Mouse (Mus musculus) cerebellum, adult 2 months (tissue): Measurements from ENCODE around the gene Capzb. TPM values are rescaled to one million over a fixed set of nuclear protein-coding genes. Genes with fewer than 3 reads are reported as not detected.
A peak's percentile ranks its signal among the peaks of the same experiment; 100 is the strongest.

Experiments used
- DNase-seq, 2 experiments: peaks; one replicate each; pipeline ENCODE4 v3.0.0; 2021
- H3K27ac ChIP-seq: fragments of 200-500 bp; 2 replicates; pipeline ENCODE4 v1.5.1; 2012; ENCODE audit warnings: low read length, control low read depth, inconsistent platforms; ENCODE audit not compliant: insufficient read depth
- H3K27me3 ChIP-seq: fragments of 200-500 bp; 2 replicates; pipeline ENCODE4 v1.6.1; 2012; ENCODE audit warnings: inconsistent platforms, mild to moderate bottlenecking, low read length, moderate library complexity; ENCODE audit not compliant: control insufficient read depth, insufficient read depth
- H3K4me1 ChIP-seq: fragments of 200-500 bp; 2 replicates; pipeline ENCODE4 v1.6.1; 2011; ENCODE audit warnings: low read length; ENCODE audit not compliant: control insufficient read depth, insufficient read depth
- H3K4me3 ChIP-seq: fragments of 200-500 bp; replicated peaks from 2 replicates; pipeline ENCODE3; 2011; ENCODE audit warnings: mild to moderate bottlenecking, low read depth, low read length, control low read depth; ENCODE audit not compliant: insufficient read depth
- CTCF ChIP-seq: fragments of 200-500 bp; IDR thresholded peaks from 2 replicates; pipeline ENCODE4 v1.5.1; 2011; ENCODE audit warnings: low read depth, mild to moderate bottlenecking, control low read depth, low read length, moderate library complexity, borderline replicate concordance; ENCODE audit not compliant: insufficient read depth
- POLR2A ChIP-seq: fragments of 200-500 bp; IDR thresholded peaks from 2 replicates; pipeline ENCODE4 v1.6.1; 2011; ENCODE audit warnings: low read length, control low read depth, borderline replicate concordance; ENCODE audit not compliant: insufficient read depth
- WGBS: fragments of 180-500 bp; shearing (Covaris S2); methylation state at CpG from one replicate; pipeline ENCODE4 v1.1.7; 2018; 5-methylcytosine and 5-hydroxymethylcytosine counted together
- polyA plus RNA-seq: library from polyadenylated mRNA; depleted of rRNA; stranded (reverse); fragments of >200 nt; gene quantifications from 2 replicates; pipeline ENCODE4 v1.2.3, GENCODE M21; 2012; rRNA removed

Capzb gene
- 199 and 220 TPM in 2 replicates for polyA plus RNA-seq

- peak within 1 kb of the TSS; percentile 86 for H3K4me3 ChIP-seq
- peak; percentile 93 for TF ChIP-seq POLR2A
- no peak for TF ChIP-seq CTCF
- WGBS = under 1% methylated on average over 62 of the region's 69 CpGs
- H3K27me3 ChIP-seq = no peaks in the 10 kb centered on the region
- H3K27ac ChIP-seq = peak within 1 kb of the TSS; percentile 87
- peak; percentile 95 to 96 for DNase-seq
- peaks cover 26% of the 10 kb centered on the region for H3K4me1 ChIP-seq
Measured at GRCm38 (mm10) chr4:139192499-139193175, at the start of gene Capzb. Capzb (plus strand) TSS chr4:139192899.

GRCm38 (mm10) chr4:139142985-139143384, 49.7 kb upstream of the Capzb start:
- DNase-seq = no peak
- no peaks in the 10 kb centered on the region for H3K27me3 ChIP-seq
- no peaks in the 10 kb centered on the region for H3K4me1 ChIP-seq
- TF ChIP-seq CTCF = no peak
- TF ChIP-seq POLR2A = no peak
- WGBS = 26% methylated on average over 9 of the region's 9 CpGs
- no peak overlapping the region for H3K27ac ChIP-seq
- no peak overlapping the region for H3K4me3 ChIP-seq

- Histone ChIP-seq H3K4me1 (no peaks in the 10 kb centered on the region), H3K27me3 (no peaks in the 10 kb centered on the region), H3K4me3 (no peak overlapping the region), H3K27ac (no peak overlapping the region)
- TF ChIP-seq POLR2A (no peak), CTCF (no peak)
- DNase-seq = no peak
- WGBS = 81% methylated on average over 4 of the region's 4 CpGs
Measured at GRCm38 (mm10) chr4:139144577-139144976, 48.1 kb upstream of the Capzb start.

- Histone ChIP-seq H3K4me1 (no peaks in the 10 kb centered on the region), H3K27ac (no peak overlapping the region), H3K4me3 (no peak overlapping the region), H3K27me3 (no peaks in the 10 kb centered on the region)
- TF ChIP-seq POLR2A = no peak
- TF ChIP-seq CTCF = 0 out of 2 replicates have a peak, but pooled peaks have one; percentile 15
- 92% methylated on average over 11 of the region's 11 CpGs for WGBS
- no peak for DNase-seq
Measured at GRCm38 (mm10) chr4:139145156-139145555, 47.5 kb upstream of the Capzb start.

- H3K27ac ChIP-seq = no peak overlapping the region
- H3K4me3 ChIP-seq = no peak overlapping the region
- no peaks in the 10 kb centered on the region for H3K4me1 ChIP-seq
- no peak for DNase-seq
- TF ChIP-seq POLR2A (no peak), CTCF (no peak)
- no peaks in the 10 kb centered on the region; the same call in 1 of the 2 replicates for H3K27me3 ChIP-seq
- 65% methylated on average over 5 of the region's 5 CpGs for WGBS
Measured at GRCm38 (mm10) chr4:139146760-139147159, 45.9 kb upstream of the Capzb start.

GRCm38 (mm10) chr4:139151370-139151769, 41.3 kb upstream of the Capzb start:
- no peak overlapping the region for H3K27ac ChIP-seq
- H3K4me1 ChIP-seq = no peaks in the 10 kb centered on the region
- no peaks in the 10 kb centered on the region; the same call in 1 of the 2 replicates for H3K27me3 ChIP-seq
- H3K4me3 ChIP-seq = no peak overlapping the region
- 68% methylated on average over 6 of the region's 6 CpGs for WGBS
- no peak for TF ChIP-seq POLR2A
- TF ChIP-seq CTCF = no peak
- no peak for DNase-seq

- Histone ChIP-seq H3K27ac (no peak overlapping the region), H3K4me3 (no peak overlapping the region), H3K4me1 (no peaks in the 10 kb centered on the region), H3K27me3 (no peaks in the 10 kb centered on the region; the same call in 1 of the 2 replicates)
- TF ChIP-seq POLR2A = no peak
- no peak for TF ChIP-seq CTCF
- 62% methylated on average over 20 of the region's 20 CpGs for WGBS
- DNase-seq = no peak
Measured at GRCm38 (mm10) chr4:139154576-139155307, 38.0 kb upstream of the Capzb start.

GRCm38 (mm10) chr4:139156538-139156937, 36.2 kb upstream of the Capzb start:
- TF ChIP-seq POLR2A (no peak), CTCF (no peak)
- WGBS = 64% methylated on average over 6 of the region's 6 CpGs
- H3K27ac ChIP-seq = no peak overlapping the region
- H3K4me1 ChIP-seq = no peaks in the 10 kb centered on the region
- no peak overlapping the region for H3K4me3 ChIP-seq
- no peaks in the 10 kb centered on the region for H3K27me3 ChIP-seq
- DNase-seq = no peak
